Mouse (Mus musculus) heart, embryonic 12.5 days (tissue): ENCODE results near the gene Ugt1a8. TPM values are rescaled to one million over a fixed set of nuclear protein-coding genes. Genes with fewer than 3 reads are reported as not detected.

Experiments used
- ATAC-seq: fragments of 200-750 bp; cut with Nextera tagmentation; 2 replicates; pipeline ENCODE4 v1.8.0; 2017; ENCODE audit warnings: moderate TSS enrichment, moderate library complexity; ENCODE audit not compliant: insufficient number of reproducible peaks, low FRiP score
- H3K27ac ChIP-seq: fragments of 300-500 bp; sonication (generic); 2 replicates; pipeline ENCODE4 v1.5.1; 2016; ENCODE audit warnings: mild to moderate bottlenecking, moderate library complexity; ENCODE audit not compliant: poor library complexity, severe bottlenecking
- H3K27me3 ChIP-seq: fragments of 300-500 bp; sonication (generic); replicated peaks from 2 replicates; pipeline ENCODE4 v1.6.1; 2016; ENCODE audit warnings: mild to moderate bottlenecking, moderate library complexity
- H3K36me3 ChIP-seq: fragments of 300-500 bp; sonication (generic); 2 replicates; pipeline ENCODE4 v1.6.1; 2016; ENCODE audit warnings: mild to moderate bottlenecking, moderate library complexity
- H3K4me1 ChIP-seq: fragments of 300-500 bp; sonication (generic); replicated peaks from 2 replicates; pipeline ENCODE4 v1.6.1; 2016; ENCODE audit warnings: mild to moderate bottlenecking
- H3K4me2 ChIP-seq: fragments of 300-500 bp; sonication (generic); 2 replicates; pipeline ENCODE4 v1.6.1; 2016; ENCODE audit warnings: mild to moderate bottlenecking, moderate library complexity
- H3K4me3 ChIP-seq: fragments of 300-500 bp; sonication (generic); 2 replicates; pipeline ENCODE4 v1.5.1; 2016; ENCODE audit warnings: mild to moderate bottlenecking
- H3K9ac ChIP-seq: fragments of 300-500 bp; sonication (generic); 2 replicates; pipeline ENCODE4 v1.6.1; 2016; ENCODE audit warnings: mild to moderate bottlenecking, moderate library complexity
- H3K9me3 ChIP-seq: fragments of 300-500 bp; sonication (generic); replicated peaks from 2 replicates; pipeline ENCODE4 v1.6.1; 2016; ENCODE audit warnings: mild to moderate bottlenecking, moderate library complexity
- WGBS: fragments of 180-500 bp; shearing (Covaris S2); methylation state at CpG from one replicate; pipeline ENCODE4 v1.1.7; 2016; 5-methylcytosine and 5-hydroxymethylcytosine counted together
- polyA plus RNA-seq: library from polyadenylated mRNA; unstranded; fragments of >200 nt; fragmentation: Nextera tagmentation; extraction: Ambion mirVana; gene quantifications from 2 replicates; pipeline ENCODE4 v1.2.1, GENCODE M21; 2016

Ugt1a8 gene
- polyA plus RNA-seq, 1 experiment from 2014 or later: not detected

DNA sequence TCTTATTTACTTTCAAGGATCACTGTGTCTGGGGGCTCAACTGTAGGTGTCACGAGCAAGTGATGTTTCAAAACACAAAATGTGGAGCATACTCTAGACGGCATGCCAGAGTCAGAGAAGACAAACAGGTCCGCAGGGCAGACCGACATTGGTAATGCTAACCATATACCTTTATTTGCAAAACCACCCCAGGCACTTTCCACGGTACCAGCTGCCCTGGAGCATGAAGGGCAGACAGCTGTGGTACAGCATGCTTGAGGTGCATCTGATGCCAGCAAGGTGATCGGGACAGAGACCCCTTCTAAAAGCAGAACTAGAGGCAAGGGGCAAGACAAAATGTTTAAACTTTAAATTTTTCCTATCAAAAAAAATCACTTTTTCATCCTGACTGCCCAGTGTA lies 175.3 kb downstream of the Ugt1a8 start:
- peaks cover 35% of the 10 kb centered on the region for H3K4me1 ChIP-seq
- peaks cover 9% of the 10 kb centered on the region for H3K9me3 ChIP-seq
- H3K9ac ChIP-seq: no peak overlapping the region
- ATAC-seq: no peak
- H3K4me3 ChIP-seq: no peak overlapping the region
- no peaks in the 10 kb centered on the region for H3K27me3 ChIP-seq
- H3K36me3 ChIP-seq: peaks cover 85% of the 10 kb centered on the region
- H3K4me2 ChIP-seq: no peak overlapping the region
- no peak overlapping the region for H3K27ac ChIP-seq
- 75% methylated on average over 6 of the region's 6 CpGs for WGBS

GRCm38 (mm10) chr1:88263778-88264177 lies 176.2 kb downstream of the Ugt1a8 start:
- Histone ChIP-seq H3K4me3 (no peak overlapping the region), H3K36me3 (peaks cover 93% of the 10 kb centered on the region), H3K4me1 (peaks cover 35% of the 10 kb centered on the region), H3K27ac (no peak overlapping the region), H3K27me3 (no peaks in the 10 kb centered on the region), H3K9ac (no peak overlapping the region), H3K9me3 (peaks cover 3% of the 10 kb centered on the region; the same call in 1 of the 2 replicates), H3K4me2 (no peak overlapping the region)
- ATAC-seq: no peak
- 88% methylated on average over 5 of the region's 5 CpGs for WGBS

DNA sequence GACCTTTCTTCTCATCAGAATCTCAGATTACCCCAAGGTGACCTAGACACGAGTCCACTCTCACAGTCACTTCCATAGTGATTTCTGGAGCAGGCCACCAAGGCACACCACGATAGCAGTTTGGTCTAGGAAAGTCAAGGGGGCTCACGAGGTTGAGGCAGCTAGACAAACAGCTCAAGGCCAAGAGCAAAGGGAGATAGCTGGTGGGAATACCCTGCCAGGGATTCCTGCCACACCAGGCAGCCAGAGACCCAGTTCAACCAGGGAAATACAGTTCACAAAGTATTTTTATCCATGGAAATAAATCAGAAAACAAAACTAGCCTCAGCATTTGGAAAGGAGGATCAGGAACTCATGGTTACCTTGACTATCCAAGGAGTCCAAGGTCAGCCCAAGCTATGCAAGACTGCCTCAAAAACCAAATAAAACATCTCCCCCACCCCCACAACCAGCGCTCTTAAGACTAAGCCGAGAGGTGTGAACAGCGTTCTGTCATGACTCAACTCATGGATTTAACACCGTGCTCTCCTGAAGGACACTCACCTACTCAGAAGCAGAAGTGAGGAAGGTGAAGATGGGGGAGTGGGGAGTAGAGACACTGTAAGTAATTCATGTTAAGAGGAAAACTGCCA lies 176.7 kb downstream of the Ugt1a8 start:
- Histone ChIP-seq H3K9ac (no peak overlapping the region), H3K36me3 (peaks cover 99% of the 10 kb centered on the region), H3K27ac (no peak overlapping the region), H3K4me3 (no peak overlapping the region), H3K4me2 (no peak overlapping the region), H3K9me3 (peaks cover 3% of the 10 kb centered on the region; the same call in 1 of the 2 replicates), H3K27me3 (no peaks in the 10 kb centered on the region), H3K4me1 (peaks cover 32% of the 10 kb centered on the region)
- ATAC-seq: no peak
- WGBS: 78% methylated on average over 7 of the region's 7 CpGs

- Histone ChIP-seq H3K4me1 (peaks cover 27% of the 10 kb centered on the region), H3K9me3 (peaks cover 3% of the 10 kb centered on the region; the same call in 1 of the 2 replicates), H3K36me3 (peaks cover 100% of the 10 kb centered on the region), H3K27me3 (no peaks in the 10 kb centered on the region), H3K4me2 (no peak overlapping the region), H3K4me3 (no peak overlapping the region), H3K27ac (no peak overlapping the region), H3K9ac (no peak overlapping the region)
- ATAC-seq: no peak
- 67% methylated on average over 4 of the region's 4 CpGs for WGBS
Observed at GRCm38 (mm10) chr1:88264869-88265240, 177.2 kb downstream of the Ugt1a8 start.

- no peak for ATAC-seq
- 86% methylated on average over 13 of the region's 13 CpGs for whole genome bisulfite sequencing
- Histone ChIP-seq H3K4me1 (peaks cover 24% of the 10 kb centered on the region), H3K27ac (no peak overlapping the region), H3K27me3 (no peaks in the 10 kb centered on the region), H3K9ac (no peak overlapping the region), H3K36me3 (peaks cover 91% of the 10 kb centered on the region), H3K4me3 (no peak overlapping the region), H3K4me2 (no peak overlapping the region), H3K9me3 (no peaks in the 10 kb centered on the region)
Observed at GRCm38 (mm10) chr1:88266123-88266522, 178.5 kb downstream of the Ugt1a8 start.

DNA sequence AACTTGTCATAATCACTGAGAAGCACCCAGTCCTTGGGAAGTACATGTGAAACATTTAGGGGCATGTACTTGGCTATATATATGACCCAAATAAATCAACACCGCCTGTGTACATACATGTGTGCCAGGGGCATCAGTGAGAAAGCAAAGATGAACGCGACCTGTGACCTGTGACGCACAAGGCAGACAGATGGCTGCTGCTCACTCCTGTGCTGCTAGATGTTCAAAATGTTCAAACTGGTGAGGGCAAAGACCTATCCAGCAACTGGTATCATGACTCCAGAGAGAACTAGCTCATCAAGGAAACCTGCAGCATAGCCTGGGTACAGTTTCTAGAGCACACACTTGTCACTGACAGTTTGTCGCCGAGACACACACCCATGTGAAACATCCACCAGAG lies 179.9 kb downstream of the Ugt1a8 start:
- no peak overlapping the region for H3K4me2 ChIP-seq
- H3K4me3 ChIP-seq: no peak overlapping the region
- H3K9me3 ChIP-seq: no peaks in the 10 kb centered on the region
- H3K27me3 ChIP-seq: no peaks in the 10 kb centered on the region
- no peak overlapping the region for H3K9ac ChIP-seq
- no peak for ATAC-seq
- peaks cover 91% of the 10 kb centered on the region for H3K36me3 ChIP-seq
- peaks cover 17% of the 10 kb centered on the region for H3K4me1 ChIP-seq
- no peak overlapping the region for H3K27ac ChIP-seq
- WGBS: 91% methylated on average over 6 of the region's 6 CpGs

- Histone ChIP-seq H3K36me3 (peaks cover 91% of the 10 kb centered on the region), H3K9ac (no peak overlapping the region), H3K4me1 (peaks cover 11% of the 10 kb centered on the region; the same call in 1 of the 2 replicates), H3K4me3 (no peak overlapping the region), H3K27ac (no peak overlapping the region), H3K27me3 (no peaks in the 10 kb centered on the region), H3K9me3 (no peaks in the 10 kb centered on the region), H3K4me2 (no peak overlapping the region)
- WGBS: 85% methylated on average over 6 of the region's 6 CpGs
- no peak for ATAC-seq
Observed at GRCm38 (mm10) chr1:88268070-88268469, 180.5 kb downstream of the Ugt1a8 start.

Other genes with a start within 250 kb of the Ugt1a8 start
- 24.1 TPM in 2 replicates for gene Dgkd, start 234.5 kb upstream of the Ugt1a8 start, polyA plus RNA-seq
- 32.7 and 35.4 TPM in 2 replicates for gene Usp40, start 79.3 kb upstream of the Ugt1a8 start, polyA plus RNA-seq
- gene Ugt1a10, start 32.4 kb upstream of the Ugt1a8 start, polyA plus RNA-seq: not detected in 2 replicates
- gene Ugt1a9, start 17.0 kb upstream of the Ugt1a8 start, polyA plus RNA-seq: not detected in 2 replicates
- gene Ugt1a7c, start 7.2 kb downstream of the Ugt1a8 start, polyA plus RNA-seq: 0.58 and 0.78 TPM in 2 replicates
- gene Ugt1a6b, start 15.4 kb downstream of the Ugt1a8 start, polyA plus RNA-seq: not detected in 2 replicates
- gene Ugt1a6a, start 47.0 kb downstream of the Ugt1a8 start, polyA plus RNA-seq: not detected in 2 replicates
- gene Ugt1a5, start 78.2 kb downstream of the Ugt1a8 start, polyA plus RNA-seq: not detected in 2 replicates
- not detected in 2 replicates for gene Ugt1a2, start 112.8 kb downstream of the Ugt1a8 start, polyA plus RNA-seq
- 7.6 and 8.4 TPM in 2 replicates for gene Dnajb3, start 118.0 kb downstream of the Ugt1a8 start, polyA plus RNA-seq
- 0.22 TPM in 1 of 2 replicates, not detected in the other for gene Ugt1a1, start 124.1 kb downstream of the Ugt1a8 start, polyA plus RNA-seq
- 0.56 and 0.83 TPM in 2 replicates for gene Mroh2a, start 139.2 kb downstream of the Ugt1a8 start, polyA plus RNA-seq
- gene Hjurp, start 189.8 kb downstream of the Ugt1a8 start, polyA plus RNA-seq: 141 TPM in 2 replicates
- gene Trpm8, start 189.8 kb downstream of the Ugt1a8 start, polyA plus RNA-seq: 0.05 TPM in 1 of 2 replicates, not detected in the other